Mouse (Mus musculus) gastrocnemius, postnatal 10 days (tissue): ENCODE measurements around the gene Prom1. TPM values are rescaled to one million over a fixed set of nuclear protein-coding genes. Genes with fewer than 3 reads are reported as not detected.
"Not testable (repeated sequence)": the region's sequence is repeated elsewhere in the genome, so short reads cannot be mapped to it uniquely, and the experiment has no call there.

Experiments used
- DNase-seq: peaks from one replicate; pipeline ENCODE4 v3.0.0; 2021; ENCODE audit warnings: mixed read lengths
- long read RNA-seq, 2 experiments: library from polyadenylated mRNA; stranded (forward); transcript quantifications; one replicate each; pipeline ENCODE4 v2.0.0; 2021
- total RNA-seq, 2 experiments: library from RNA; stranded (reverse); gene quantifications; 2 replicates each; pipeline ENCODE4 v1.2.3; 2021

Gene Prom1
- 10 to 100 TPM; 12.7 to 16.0 TPM for total RNA-seq
- long read RNA-seq, experiment 1, partial matches to known transcripts: 1 of 7 reads
- long read RNA-seq, experiment 1, other reads (novel, unspliced or antisense): 4 of 7 reads
- long read RNA-seq, experiment 2, partial matches to known transcripts: 1 of 3 reads
- long read RNA-seq, experiment 2, other reads (novel, unspliced or antisense): 2 of 3 reads

DNA sequence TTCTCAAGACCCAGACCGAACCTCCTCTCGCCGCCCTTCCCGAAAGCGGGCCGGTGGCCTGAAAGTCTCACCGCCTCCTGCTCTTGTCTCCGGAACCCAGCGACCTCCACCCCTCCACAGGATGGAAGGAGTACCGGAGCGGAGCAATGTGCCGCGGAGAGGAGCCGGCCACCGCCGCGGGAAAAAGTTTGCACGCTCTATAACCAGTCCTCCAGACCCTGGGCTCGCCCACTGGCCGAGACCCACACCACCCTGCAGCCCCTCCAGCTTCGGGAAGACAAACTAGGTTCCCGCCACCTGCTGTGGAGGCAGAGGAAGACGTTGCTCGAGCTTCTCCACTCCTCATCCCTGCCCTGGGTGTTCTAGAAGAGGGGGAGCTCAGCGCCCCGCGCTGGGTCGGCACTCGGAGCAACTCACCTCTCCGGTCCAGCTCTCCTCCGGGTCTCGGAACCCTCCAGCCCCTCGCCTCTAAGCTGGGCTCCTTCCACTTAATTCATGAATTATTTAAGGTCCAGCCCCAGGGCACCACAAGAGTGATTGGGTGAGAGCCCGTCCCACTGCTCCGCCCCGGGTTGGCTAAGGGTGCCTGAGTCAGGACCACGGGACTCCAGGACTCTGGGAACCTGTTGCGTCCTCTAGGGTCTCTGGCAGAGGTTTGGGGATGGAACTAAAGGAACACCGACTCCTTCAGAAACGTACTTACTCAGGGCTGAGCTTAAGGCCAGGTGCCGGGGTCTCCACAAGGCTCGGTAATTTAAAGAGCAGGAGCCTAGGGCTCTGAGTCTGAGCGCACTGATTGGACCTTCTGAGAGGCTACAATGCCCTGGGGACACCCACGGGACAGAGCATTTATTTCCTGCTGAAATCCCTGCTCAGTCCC, at the start of gene Prom1:
Prom1 (minus strand) TSS at position 802 of the 880 bp plus-strand sequence.
- peak; percentile 26 for DNase-seq

DNA sequence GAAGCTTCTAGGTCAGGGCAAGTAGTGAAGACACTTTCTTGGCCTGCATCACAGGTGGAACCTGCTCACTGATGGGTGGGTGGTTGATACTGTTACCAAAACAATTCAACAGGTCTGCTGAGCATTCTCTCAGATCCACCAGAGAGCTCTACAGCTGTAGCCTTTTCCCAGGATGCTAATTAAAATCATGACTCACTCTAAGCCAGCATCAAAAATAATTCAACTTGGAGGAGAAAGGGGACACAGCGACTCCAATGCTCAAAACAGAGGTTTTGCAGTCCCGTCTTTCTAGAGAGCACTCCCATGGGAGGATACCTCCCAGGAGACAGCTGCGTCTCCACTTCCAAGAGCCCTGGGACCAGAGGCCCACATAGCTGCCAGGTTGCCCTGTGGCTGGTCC, 45.9 kb upstream of the Prom1 start:
- no peak for DNase-seq

DNA sequence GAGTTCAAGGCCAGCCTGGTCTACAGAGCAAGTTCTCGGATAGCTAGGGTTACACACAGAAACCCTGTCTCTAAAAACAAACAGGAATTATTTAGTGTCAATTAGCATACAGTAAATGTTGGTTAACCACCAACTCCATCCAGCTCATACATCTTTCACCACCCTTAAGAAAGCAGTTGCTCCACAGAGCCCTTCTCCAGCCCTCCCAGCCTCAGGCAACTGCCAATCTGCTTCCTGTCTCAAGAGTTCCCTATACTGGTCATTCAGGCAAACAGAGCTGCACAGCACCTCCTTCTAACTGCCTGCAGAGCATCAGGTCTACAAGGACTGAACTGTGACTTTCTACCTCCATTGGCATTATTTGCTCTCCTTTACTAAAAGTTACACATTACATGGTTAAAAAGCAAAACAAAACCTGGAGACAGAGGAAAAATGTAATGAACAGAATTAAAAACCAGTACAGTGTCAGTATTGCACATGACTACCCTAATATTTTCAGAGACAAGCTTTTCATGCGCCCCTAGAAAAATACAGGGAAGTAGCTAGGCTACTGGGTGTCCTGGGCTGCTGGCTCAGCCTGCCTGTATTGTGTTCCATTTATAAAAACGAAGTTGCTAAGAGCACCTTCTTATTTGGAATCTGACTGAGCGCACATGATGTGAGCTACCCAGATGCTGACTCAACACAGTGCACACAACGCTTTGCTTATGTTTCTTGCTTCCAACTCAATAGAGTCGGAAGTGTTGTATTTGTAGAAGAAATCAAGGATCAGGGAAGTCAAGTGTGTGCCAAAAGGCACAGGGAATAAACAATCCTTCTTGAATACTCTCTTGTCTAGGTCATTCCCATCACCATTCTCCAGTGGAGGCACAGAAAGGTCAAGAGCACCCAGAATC, 44.9 kb upstream of the Prom1 start:
- DNase-seq: no peak

DNA sequence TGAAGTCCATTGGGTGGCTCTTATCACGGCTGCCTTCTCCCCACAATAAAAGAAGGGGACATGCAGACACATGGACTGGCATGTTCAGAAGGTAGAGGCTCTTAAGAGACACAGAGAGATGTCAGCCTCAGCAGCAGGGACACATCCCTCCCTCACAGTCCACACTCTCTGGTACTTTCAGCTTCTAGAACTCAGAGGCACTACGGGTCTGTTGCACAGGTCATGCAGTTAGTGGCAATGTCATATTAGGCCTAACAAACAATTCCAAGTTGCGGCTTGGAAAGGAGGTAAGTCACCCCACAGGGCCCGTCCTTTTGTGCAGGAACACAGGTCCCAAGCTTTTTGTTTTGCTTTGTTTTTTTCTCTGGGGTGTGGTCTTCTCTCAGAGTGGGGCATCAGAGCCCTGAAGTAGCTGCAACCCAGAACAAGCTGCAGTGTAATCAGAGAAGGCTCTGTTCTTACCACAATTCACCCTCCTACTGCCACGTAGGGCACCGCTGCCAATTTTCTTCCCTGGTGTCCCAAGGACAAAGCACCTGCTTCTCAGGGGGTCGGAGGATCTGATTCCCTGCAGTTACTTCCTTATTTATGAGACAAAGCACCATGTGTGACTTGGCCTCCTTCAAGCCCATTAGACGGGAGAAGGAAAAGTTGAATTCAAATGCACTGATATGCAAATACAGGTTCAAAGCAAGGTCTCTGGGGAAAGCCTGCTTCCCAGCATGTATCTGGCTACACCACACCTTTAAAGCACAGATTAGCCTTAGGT, 41.8 kb upstream of the Prom1 start:
- no peak for DNase-seq

DNA sequence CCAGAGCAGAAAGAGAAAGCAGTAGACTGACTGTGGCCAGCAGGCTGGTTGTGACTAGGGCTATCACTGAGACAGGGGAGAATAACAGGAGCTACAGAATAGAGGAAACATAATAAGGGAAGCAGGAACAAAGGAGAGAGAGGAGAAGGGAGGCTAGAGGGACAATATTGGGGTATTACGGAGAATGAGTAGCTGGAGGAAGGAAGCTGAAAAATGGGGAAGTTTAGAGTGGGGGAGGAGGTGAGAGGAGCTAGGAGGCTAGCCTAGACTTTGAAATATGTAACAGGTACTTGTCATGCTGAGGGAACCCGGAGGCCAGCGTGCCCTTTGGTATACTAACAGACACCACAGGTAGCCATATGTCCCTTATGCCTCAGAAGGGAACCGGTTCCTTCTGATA, 25.7 kb upstream of the Prom1 start:
- DNase-seq: no peak

DNA sequence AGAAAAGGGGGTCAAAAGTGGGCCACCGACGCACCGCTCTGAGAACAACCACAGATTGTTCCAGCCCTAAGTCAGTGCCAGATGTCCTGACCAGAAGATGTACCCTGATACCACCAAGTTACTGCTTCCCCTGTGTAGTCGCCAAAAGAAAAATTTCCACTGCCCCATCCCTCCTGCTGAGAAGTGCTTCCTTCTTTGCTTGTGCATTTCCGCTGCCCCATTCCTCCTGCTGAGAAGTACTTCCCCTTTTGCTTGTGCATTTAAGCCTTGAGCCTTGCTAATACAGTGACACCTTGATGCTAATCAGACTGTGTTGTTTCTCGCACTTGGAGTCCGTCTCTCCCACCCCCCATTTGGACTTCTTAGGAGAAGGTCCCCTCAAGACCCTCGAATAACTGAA, 24.7 kb upstream of the Prom1 start:
- DNase-seq: not testable (repeated sequence)

DNA sequence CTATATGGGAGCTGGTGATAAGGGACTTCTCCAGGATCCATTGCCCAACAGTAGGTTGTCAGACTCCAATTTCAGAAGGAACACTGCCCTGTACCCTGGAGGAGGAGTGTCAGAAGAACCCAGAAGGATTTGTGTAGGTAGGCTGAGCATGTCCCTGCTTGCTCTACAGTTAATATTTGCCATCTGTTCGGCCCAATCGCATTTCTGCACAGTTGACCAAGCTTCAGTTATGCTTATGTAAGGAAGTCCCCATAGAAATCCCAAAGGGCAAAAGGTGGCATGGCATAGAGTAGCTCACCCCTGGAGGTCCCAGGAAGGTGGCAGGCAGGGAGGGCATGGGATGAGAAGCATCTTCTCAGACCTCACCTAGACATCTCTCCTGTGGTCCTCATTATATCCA, 19.6 kb upstream of the Prom1 start:
- no peak for DNase-seq

DNA sequence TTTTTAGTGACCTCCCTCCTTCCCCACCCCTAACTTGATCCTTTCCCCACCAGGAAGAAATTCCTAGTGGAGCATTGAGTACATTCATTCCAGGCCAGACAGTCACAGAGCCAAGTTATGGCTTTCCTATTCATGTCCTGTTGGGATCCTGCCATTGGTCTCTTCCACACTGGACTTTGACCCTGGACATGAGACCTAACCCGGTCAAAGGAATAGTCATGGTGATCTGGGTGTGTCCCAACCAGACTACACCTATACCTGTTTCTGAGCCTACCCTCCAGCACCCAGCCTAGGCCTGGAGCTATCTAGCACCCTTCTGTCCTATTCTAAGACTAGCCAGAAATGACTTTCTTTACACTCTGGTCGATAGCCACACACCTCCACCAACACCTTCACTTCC, 11.3 kb upstream of the Prom1 start:
- DNase-seq: no peak

DNA sequence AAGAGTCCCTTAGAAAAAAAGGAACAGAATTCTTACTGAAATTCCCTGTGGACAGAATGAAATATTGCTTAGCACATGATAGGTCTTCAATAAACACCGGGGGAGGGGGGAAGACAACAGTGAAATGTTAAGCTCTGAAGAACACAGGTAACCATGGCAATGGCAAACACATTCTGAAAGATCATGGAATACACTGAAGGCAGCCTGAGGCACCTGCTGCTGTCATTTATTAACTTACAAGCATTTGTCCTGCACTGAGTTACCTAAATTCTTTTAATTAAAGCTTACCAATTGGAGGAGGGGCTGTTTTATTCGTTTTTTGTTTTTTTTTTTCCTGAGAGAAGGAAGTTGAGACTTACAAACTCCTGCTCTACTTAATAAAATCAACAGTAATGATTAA, 7.3 kb upstream of the Prom1 start:
- DNase-seq: no peak

DNA sequence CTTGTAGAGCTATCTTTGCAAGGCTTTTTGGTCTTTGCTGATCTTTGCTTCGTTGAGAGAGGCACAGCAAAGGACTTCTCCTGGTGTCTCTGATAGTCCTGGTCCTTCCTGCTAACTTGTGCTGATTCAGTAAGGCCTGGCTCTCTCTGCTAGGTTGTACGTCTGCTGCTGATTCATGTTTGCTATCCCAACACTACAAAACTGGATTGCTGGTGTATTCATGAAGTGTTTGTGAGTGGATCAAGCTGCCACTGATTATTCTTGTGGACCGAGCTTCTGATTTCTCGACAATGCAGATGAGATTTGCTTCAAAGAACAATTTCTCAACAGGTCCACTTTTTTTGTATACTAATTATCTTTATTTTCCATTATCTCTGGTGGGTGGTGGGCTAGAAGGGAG, 6.3 kb upstream of the Prom1 start:
- DNase-seq: no peak

DNA sequence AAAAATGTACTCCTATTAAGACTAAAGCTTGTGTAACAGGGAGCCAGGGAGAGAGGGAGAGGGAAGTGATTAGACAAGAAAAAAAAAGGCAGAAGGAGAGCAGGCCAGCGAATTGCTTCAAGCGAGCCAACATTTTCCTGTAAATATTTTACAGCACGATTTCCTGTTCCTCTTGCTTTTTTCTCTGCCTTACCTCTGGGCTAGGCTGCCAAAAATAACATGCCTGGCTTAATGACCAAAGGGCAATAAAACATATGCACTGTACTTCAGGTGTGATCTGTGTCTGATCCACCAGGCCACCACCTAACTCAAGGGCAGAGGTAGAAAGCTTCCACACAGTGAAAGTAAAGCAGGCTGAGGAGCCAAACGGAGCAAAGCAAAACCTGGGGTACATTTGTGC, 3.4 kb upstream of the Prom1 start:
- DNase-seq: no peak

DNA sequence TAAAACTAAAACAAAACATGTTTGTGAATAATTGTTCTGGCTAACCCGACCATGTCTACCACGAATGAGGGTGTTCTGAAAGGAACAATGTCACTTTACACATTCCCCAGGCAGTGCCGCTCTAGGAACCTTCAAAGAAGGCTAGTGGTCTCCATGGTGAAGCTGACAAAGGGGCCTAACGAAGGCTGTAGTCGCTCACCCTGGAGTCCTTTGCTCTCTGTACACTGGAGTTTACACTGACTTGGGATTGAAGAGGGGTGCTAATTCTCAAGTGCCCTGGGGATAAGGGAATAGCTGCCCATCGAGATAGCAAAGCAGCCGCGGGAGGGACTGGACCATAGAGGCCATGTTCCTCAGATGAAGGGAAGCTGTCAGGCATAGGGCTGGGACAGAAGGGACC, 2.9 kb upstream of the Prom1 start:
- DNase-seq: no peak

DNA sequence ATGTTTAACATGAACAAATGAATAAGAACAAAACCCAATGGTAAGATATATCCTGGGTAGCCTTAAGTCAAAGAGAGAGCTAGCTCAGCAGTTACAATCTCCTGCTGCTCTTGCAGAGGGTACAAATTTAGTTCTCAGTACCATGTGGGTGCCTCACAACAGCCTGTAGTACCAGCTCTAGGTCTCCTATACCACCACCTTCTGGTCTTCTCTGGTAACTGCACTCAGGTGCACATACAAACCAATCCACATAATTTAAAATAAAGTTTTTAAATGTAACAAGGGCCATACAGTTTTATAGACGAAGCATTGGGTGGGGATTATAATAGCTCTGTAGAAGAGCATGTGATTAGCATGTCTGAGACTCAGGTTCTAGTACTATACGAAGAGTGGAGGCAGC, 2.3 kb upstream of the Prom1 start:
- DNase-seq: no peak

DNA sequence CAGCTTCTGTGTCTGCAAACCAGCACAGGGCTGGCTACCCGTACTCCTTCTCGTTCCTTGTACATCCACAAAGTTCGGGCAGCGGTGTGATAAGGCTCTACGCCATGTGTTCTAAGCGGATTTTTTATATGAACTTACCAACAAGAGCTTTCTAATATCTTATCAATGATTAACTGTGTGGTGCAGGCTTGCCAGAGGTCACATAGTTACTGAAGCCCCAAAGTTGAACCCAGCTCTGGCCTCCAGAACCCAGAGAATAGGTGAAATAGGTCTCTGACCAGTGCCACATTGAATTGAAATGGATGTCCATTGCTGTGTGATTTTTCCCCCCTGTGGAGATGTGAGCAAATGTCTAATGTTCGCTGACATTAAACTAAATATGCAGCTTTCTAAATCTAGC, 1.3 kb upstream of the Prom1 start:
- no peak for DNase-seq

DNA sequence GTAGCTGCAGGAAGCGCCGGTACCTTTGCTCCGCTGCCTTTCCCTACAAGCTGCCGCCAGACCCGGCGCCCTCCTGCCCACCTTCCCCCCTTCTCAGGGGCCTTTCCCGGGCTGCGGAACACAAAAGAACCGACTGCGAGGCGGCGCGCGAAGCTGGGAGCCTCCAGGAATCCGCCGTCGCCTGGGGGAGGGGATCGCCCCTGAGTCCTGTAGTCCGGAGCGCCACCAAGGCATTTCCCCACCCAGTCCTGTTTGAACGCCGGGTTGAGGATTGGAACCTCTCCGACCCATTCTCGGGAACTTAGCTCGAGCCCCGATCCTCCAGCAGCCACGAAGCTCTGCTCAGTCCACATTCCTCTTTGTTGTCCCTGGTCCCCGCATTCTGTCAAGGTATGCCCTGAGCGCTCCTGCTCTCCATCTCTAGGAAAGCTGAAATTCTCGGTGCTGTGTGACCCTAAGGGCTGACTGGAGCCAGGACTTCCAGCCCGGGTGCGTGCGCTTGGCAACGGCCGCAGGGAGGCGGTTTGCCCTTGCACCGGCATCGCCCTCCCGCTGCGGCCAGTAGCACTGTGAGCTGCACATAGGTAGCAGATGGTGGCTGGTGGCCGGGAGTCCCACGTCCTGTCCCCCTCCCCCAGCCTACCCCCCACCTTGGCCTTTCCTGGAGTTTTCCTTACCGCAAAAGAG, 1.1 kb downstream of the Prom1 start:
- DNase-seq: peak; percentile 49

DNA sequence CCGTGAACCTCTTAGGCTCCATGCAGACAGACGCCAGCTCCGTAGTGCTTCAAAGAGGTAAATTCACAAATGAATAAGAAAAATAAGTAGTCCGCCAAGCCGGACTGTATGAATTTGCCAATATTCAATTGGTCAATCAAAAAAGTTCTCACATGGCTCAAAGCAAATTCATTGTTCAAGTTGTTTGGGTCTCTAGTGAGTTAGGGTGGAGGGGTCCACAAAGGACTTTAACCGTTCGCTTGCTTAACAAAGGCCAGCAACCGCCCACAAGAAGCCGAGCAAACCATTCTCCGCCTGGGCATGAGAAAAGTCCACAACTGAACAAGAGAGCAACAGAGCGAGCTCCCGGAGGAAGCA, 1.7 kb downstream of the Prom1 start:
- DNase-seq: no peak

DNA sequence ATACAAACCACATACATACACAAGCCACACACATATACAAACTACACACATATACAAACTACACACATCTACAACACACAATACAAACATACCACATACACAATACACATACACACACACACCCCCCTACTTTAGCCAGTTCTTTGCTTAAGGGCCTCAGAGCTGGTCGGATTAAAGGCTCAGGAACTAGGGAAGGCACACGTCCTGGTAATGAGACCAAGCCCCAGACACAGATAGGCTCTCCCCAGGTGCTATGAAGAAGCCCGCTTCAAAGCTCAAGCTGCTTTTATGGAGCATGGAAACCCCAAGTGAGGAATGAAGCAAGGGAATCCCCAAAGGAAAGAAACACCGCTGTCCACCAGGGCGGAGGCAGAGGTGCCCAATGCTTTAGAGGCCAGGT, 4.8 kb downstream of the Prom1 start:
- no peak for DNase-seq

DNA sequence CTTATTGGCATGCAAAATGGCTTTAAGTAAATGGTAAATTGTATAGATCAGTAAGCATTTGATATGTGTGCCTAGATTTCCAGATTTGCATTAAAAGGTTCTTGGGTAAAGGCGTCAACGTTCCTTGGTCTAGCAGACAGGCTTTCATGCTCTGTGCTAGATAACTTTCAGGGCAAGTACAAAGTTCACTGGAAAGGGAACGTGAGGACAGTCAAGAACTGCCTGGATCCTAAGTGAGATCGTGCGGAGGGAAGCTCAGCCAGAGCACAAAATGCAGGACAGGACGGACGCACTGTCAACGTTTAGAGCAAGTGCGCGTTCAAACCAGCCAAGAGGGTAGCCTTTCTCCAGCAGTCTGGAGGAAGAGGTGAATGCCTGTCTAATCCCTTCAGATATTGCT, 5.7 kb downstream of the Prom1 start:
- DNase-seq: no peak

DNA sequence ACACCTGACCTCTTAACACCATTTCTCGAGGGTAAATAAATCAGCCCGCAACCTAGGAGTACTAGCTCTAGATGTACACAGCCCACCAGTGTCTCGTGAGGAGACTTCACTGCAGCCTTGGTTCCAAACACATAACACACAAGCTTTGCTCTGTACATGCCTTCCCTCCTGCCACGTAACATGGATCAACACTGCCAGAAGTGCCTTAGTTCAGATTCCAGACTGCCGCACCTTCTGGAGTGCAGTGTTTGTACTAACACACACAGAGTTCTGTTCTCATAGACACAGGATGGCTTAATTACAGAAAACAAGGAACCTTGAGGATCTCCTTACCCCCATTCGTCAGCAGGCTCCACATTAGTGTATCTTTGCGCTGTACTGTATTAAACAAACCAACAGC, 6.1 kb downstream of the Prom1 start:
- no peak for DNase-seq

DNA sequence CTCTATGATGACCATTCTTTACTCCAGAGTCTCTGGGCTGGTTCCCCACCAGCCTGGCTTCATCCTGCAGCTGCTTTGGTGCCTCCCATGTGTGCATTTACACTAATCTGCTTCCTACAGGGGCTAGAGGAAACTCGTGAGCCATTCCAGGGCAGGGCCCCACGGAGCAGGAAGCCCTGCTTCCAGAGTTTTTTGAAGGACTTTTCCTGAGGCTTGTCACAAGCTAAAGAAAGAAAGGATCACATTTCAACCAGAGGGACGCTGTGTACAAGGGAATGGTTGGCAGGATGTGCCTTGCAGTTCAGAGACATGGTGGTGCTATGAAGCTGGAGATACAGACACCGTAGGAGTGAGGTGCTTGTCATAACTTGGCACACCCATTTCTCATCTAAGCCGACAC, 14.8 kb downstream of the Prom1 start:
- no peak for DNase-seq

DNA sequence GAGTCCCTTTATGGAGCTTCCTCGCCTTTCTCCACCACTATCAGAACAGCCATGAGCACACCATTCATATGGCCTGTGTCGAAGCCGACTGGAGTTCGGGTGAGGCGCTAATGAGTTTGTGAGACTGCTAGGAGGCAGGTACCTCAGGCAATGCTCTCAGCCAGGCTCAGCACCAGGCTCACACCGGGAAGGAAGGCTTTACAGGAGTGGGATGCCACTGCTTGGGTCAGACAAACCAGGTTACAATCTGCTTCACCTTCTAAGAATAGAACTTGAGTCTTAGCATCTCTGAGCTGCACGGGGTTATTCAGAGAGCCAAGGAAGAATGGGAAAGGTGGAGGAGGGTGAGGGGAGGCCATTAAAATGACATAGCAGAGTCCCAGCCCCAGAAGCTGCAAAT, 16.0 kb downstream of the Prom1 start:
- DNase-seq: no peak

DNA sequence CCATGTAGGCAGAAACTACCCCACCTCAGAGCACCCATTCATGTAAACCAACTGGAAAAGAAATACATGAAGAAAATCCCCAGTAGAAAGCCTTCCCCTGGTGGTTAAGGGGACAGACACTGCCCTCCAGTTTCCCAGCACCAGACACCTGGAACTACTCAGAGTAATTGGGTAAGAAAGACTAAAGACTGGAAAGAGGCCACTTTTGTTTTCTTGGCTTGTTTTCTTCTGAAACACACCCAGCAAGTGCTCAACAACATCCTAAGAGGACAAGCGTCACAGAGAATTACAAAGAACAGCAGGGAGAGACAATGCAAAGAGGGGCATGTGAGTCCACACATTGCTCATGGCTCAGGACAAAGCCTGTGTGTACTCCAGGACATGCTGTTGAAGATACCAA, 20.7 kb downstream of the Prom1 start:
- DNase-seq: no peak
